Mouse (Mus musculus): ENCODE data around the gene C530008M17Rik. TPM values are rescaled to one million over a fixed set of nuclear protein-coding genes. Genes with fewer than 3 reads are reported as not detected.

The C530008M17Rik gene
- total RNA-seq, 2 experiments from 2014 or later = 0.21 to 3.7 TPM

- ATAC-seq (replicated peaks; ENCODE audit: poor library complexity) = peak; percentile 66
These were observed 162.5 kb downstream of the C530008M17Rik start for GRCm38 (mm10) chr5:76818807-76819206.

GRCm38 (mm10) chr5:76822097-76822496 is 165.8 kb downstream of the C530008M17Rik start:
- no peak for ATAC-seq (replicated peaks; ENCODE audit: poor library complexity)

DNA sequence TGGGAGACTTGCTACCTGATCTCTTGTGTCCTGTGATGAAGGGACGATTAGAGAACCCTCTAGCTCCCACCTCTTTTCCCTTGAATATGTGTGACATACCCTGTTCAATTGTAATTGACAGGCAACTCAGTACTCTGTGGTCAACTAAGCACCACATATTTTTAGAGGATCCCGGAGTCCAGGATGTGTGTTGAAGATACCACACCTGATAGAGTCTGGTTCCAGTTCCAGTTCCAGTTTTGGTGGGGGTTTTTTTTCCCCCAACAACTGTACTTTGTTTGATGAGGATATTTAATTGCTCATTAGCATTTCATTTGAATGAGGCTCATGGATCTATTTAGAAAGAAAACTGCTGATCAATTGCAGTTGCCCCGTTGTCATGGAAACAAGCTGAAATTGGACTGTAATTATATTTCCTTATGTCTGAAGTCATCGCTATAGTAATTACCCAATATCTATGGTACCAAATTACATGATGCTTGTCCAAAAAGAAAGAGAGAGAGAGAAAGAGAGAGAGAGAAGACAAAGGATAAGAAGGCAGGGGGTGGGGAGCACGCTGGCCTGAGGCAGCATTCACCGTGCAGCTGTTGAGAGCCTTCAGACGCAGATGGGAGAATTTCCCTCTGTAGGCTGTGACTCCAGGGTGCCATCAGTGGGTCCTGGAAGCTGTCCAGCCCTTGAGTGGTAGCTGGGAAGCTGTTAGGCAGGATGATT is 172.4 kb downstream of the C530008M17Rik start:
- no peak for ATAC-seq (replicated peaks; ENCODE audit: poor library complexity)

DNA sequence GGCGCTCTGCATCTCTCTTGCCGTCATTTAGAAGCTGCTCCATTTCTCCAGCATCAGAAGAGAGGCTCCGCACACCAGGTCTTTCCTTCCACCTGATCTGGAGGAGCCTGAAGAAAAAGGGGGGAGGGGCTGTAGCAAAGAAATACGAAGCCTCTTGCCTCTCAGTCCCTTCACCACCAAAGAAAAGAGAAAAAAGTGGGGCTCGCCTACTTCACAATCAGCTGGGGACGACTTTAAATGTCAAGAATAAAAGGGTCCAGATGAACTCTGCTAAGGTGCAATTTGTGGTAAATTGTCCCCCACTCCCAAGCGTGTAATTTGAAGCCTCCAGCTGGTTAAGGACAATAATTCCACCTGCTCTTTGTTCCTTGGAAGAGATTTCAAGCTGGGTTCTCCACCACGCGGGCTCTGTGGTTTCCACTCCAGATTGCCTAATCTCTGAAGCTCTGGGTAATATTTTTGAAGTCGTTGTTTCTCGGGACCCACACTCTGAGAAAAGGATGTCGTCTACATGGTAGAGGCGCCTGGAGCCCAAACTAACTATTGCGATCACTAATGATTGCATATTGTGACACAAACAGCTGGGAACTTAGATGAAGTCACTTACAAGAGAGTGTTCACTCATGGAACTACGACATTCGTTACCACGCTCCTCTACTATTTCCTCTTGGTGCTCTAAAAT is 176.4 kb downstream of the C530008M17Rik start:
- peak; percentile 68 for ATAC-seq (replicated peaks; ENCODE audit: poor library complexity)

- no peak for ATAC-seq (replicated peaks; ENCODE audit: poor library complexity)
These were observed 180.7 kb downstream of the C530008M17Rik start for GRCm38 (mm10) chr5:76837018-76837417.

GRCm38 (mm10) chr5:76839786-76840185 is 183.5 kb downstream of the C530008M17Rik start:
- ATAC-seq (replicated peaks; ENCODE audit: poor library complexity) = no peak

GRCm38 (mm10) chr5:76841859-76842258 is 185.5 kb downstream of the C530008M17Rik start:
- ATAC-seq (replicated peaks; ENCODE audit: poor library complexity) = no peak

DNA sequence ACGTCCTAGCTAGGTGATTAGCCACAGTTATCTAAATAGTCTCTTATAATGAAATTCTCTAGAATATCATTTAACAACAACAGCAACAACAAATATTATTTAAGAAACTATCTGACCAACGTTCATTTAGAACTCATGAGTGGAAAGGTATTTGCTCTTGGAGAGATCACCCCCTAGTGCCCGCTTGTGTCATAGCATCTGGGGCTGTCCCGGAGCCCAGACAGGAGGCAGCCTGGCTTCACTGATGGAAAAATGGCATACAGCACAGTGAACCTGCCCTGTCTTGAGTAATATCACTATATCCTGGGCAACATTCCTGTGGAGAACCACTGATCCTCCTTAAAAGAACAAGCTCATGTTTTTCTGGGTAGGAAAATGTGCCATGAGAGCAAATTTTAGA is 187.1 kb downstream of the C530008M17Rik start:
- ATAC-seq (replicated peaks; ENCODE audit: poor library complexity) = peak; percentile 90

GRCm38 (mm10) chr5:76843851-76844419 is 187.6 kb downstream of the C530008M17Rik start:
- no peak for ATAC-seq (replicated peaks; ENCODE audit: poor library complexity)

DNA sequence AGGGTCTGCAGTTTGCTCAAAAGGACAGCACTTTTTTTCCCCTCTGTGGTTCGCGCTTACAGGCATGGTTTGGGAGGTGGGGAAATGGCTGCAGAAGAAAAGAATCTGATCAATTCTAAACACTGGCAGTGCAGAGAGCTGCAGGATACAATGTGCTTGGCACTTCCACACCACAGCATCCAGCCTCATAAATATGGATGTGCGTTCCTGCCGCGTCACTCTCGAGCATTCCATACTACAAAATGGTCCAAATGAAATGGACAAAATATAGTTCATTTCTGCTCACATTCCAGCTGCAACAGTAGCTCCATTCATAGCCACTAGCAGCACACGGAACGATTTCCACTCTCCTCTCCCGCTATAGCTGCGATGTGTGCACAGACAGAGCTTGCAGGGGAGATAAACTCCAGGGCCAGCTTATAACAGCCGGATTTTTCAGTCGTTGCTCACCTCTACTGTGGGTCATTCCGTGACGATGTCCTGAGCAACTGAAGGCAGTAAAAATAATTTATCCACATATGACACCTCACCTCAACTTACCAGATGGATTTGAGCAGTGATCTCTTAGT is 188.4 kb downstream of the C530008M17Rik start:
- no peak for ATAC-seq (replicated peaks; ENCODE audit: poor library complexity)

DNA sequence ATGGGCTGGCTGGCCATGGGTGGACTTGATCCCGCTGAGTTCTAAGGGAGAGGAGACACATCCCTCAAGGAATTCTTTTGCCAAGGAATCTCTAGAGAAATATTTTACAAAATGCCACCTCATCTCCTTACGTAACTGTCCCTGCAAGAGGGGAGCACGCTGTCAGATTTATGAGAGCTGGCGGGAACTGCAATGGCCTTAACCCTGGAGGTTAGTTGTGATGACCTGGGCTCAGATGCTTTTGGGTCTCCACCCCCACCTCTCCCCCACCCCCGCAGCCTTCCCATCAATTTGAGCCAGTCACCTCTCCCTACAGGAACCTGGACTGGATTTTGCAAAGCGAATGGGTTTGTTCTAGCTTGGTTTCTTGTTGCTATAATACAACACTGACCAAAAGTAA is 190.8 kb downstream of the C530008M17Rik start:
- ATAC-seq (replicated peaks; ENCODE audit: poor library complexity) = no peak

DNA sequence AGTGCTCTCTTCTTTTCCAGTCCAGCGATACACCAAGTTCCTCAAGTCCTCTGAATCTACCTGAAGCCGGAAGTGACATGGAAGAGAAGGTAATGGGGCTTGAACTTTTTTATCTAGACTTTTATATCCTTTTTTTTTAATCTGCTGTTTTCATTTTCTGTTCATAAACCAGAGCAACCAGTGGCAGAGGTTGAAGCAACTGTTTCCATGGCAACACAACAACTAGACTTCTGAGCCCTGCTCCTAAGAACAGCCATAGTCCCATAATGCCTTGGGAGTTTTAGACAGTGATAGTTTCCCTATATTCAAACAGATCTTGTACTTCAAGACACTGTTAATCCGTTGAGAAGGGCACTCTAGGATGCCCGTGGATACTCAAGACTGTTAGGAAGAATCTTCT is 195.0 kb downstream of the C530008M17Rik start:
- ATAC-seq (replicated peaks; ENCODE audit: poor library complexity) = 0 out of 2 replicates have a peak, but pooled peaks have one; percentile 18

GRCm38 (mm10) chr5:76853549-76853948 is 197.2 kb downstream of the C530008M17Rik start:
- ATAC-seq (replicated peaks; ENCODE audit: poor library complexity) = peak; percentile 84

DNA sequence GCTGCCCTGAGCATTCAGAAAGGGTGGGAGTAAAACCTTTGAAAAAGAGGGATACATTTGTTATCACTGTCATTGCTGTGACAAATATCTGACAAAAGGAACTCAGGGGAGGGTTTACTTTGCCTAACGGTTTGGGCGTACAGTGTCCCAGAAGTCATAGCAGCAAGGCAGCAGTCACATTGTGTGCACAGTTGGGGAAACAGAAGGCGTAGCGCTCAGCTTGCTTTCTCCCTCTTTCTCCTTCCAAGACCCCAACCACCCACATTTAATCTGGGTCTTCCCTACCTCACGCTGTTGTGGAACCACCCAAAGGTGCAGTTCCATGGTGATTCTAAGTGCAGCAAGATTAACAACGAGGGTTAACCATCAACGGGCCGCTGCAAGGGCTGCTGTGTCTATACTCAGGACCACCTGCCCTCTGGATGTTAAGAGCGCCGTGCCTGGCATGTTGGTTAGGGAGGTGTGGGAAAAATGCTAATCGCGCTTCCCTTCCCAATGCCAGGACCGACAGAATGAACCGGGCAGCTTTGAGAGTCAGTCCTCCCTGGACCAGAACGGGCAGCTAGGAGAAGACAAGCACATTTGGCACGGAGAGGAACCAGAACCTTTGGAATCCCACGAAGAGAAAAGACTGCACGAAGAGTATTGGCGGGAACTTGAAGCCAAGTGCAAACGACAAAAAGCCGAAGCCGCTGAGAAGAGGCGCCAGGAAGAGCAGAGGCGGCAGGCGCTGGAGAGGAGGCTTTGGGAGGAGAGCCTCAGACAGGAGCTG is 199.7 kb downstream of the C530008M17Rik start:
- no peak for ATAC-seq (replicated peaks; ENCODE audit: poor library complexity)

DNA sequence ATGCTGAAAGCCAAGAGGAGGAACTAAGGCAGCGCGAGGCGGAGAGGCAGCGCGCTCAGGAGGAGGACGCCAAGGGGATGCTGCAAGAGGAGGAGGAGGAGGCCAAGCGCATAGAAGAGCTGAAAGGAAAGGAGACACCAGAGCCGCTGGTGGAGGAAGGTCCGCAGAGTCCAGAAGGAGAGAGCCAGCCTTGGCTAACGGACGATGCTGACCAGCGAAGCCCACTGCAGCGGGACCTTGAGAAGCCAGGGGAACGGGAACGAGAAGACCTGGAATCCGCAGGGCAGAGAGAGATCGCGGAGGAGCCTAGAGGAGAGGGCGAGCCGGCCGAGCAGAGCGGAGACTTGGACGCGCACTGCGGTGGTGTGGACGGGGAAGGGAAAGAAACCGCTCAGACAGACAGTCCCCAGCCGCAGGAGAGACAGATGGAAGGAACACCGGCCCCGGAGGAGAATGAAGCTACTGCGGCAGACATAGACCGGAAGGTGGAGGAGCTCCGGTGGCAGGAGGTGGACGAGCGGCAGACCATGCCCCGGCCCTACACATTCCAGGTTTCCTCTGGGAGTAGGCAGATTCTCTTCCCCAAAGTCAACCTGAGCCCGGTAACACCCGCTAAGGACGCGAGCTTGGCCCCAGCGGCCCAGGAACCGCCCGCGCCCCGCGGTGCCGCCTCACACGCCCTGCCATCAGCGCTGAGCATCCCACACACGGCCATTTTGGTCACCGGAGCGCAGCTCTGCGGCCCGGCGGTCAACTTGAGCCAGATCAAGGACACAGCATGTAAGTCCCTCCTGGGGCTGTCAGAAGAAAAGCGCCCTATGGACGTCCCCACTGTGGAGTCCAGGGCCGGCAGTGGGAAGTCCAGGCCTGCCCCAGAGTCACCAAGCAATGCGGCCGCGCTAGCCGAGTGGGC is 201.0 kb downstream of the C530008M17Rik start:
- ATAC-seq (replicated peaks; ENCODE audit: poor library complexity) = peak; percentile 27; the same call in 1 of the 2 replicates

DNA sequence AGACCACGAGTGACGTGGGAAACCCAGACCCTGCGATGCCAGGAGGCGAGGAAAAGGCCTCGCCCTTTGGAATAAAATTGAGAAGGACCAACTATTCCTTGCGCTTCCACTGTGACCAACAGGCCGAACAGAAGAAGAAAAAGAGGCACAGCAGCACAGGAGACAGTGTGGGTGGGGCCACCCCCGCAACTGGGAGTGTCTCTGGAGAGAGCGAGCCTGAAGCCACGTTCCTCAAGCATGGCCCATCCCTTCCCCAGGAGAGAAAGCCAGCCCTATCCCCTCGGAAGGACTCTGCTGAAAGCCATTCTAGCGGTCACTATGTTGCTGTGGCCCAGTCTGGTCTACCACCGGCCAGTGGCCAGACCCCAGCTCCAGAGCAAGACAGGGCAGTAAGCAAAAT is 202.1 kb downstream of the C530008M17Rik start:
- ATAC-seq (replicated peaks; ENCODE audit: poor library complexity) = no peak

DNA sequence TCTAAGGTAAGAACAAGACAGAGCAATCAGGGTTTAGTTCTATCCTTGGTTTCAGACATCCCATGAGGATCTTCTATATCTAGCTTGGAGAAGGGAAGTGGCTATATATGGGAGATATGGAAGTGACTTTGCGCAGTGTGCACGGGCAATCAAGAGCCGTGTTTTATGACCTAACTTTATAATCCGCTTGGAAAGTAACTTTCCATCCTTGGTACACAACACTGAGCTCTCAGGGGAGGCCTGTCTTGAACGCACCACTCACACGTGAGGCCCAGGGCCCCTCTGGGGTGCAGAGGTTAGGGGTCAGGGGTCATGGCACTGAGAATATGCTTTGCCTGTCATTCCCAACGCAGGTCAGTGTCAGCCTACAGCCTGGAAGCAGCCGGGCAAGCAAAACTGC is 210.5 kb downstream of the C530008M17Rik start:
- no peak for ATAC-seq (replicated peaks; ENCODE audit: poor library complexity)

DNA sequence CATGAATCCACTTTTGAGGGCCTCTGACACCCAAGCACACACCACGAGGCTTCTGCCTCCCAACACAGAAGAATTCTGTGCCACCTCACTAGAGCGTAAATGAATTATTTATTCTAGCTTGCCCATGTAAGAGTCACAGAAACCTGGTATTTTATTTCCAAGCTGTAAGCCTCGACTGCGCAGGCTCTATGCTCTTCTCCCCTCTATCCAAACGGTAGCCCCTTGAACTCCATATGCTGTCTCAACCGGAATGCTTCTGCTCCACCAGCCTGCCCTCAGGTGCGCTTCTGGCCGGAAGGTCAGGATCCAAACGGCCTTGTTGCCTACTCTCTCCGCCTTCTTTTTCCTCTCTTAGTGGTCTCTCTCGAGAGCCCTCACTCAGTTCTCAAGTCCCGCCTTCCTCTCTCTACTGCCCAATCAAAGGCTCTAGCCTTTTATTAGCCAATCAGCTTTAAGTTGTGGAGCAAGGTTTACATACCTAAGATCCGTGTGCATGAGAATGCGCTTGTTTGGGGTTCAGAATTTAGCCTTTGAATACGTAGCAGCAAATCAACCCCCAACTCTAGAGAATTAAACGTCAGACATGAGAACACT is 212.5 kb downstream of the C530008M17Rik start:
- peak; percentile 95 for ATAC-seq (replicated peaks; ENCODE audit: poor library complexity)

DNA sequence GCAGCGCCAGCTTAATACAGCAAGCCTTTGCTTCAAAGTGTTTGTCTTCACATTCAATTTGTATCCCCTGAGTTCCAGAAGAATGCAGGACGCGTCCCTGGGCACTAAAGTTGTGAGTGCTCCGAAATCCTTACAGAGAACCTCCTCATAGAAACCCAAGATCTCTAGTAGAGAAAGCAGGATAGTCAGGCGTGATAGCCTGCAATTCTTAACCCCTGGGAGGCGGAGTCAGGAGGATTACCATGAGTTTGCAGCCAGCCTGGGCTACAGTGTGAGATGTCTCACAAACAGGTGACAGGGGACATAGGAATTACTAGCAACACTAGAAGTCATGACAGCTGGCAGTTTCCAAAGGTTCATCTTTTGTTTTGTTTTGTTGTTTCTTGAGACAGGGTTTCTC is 213.2 kb downstream of the C530008M17Rik start:
- peak; percentile 63 for ATAC-seq (replicated peaks; ENCODE audit: poor library complexity)
